Mouse (Mus musculus) thymus, adult 2 months (tissue): ENCODE data around the gene Pnpt1. TPM values are rescaled to one million over a fixed set of nuclear protein-coding genes. Genes with fewer than 3 reads are reported as not detected.

Experiments
- DNase-seq: peaks from one replicate; pipeline ENCODE4 v3.0.0; 2021
- H3K27ac ChIP-seq: fragments of 200-500 bp; 2 replicates; pipeline ENCODE4 v1.5.1; 2012; ENCODE audit warnings: low read length, control low read depth; ENCODE audit not compliant: control insufficient read depth, insufficient read depth
- H3K27me3 ChIP-seq: fragments of 200-500 bp; 2 replicates; pipeline ENCODE4 v1.6.1; 2012; ENCODE audit warnings: mild to moderate bottlenecking, low read length, moderate library complexity, mixed read lengths; ENCODE audit not compliant: control insufficient read depth, insufficient read depth
- H3K36me3 ChIP-seq: fragments of 200-500 bp; 2 replicates; pipeline ENCODE4 v1.6.1; 2012; ENCODE audit warnings: mild to moderate bottlenecking, low read length, moderate library complexity; ENCODE audit not compliant: control insufficient read depth, insufficient read depth
- H3K4me1 ChIP-seq: fragments of 200-500 bp; replicated peaks from 2 replicates; pipeline ENCODE4 v1.6.1; 2012; ENCODE audit warnings: low read length; ENCODE audit not compliant: control insufficient read depth, insufficient read depth
- H3K4me3 ChIP-seq: fragments of 200-500 bp; 2 replicates; pipeline ENCODE4 v1.5.1; 2012; ENCODE audit warnings: mild to moderate bottlenecking, low read length, control low read depth, moderate library complexity; ENCODE audit not compliant: control insufficient read depth, insufficient read depth
- CTCF ChIP-seq: fragments of 200-500 bp; IDR thresholded peaks from 2 replicates; pipeline ENCODE4 v1.5.1; 2012; ENCODE audit warnings: mild to moderate bottlenecking, control low read depth, low read length, moderate library complexity, borderline replicate concordance; ENCODE audit not compliant: control insufficient read depth, poor library complexity, insufficient read depth; ENCODE audit errors: extremely low read depth
- POLR2A ChIP-seq: fragments of 200-500 bp; IDR thresholded peaks from 2 replicates; pipeline ENCODE4 v1.6.1; 2012; ENCODE audit warnings: mild to moderate bottlenecking, low read length, control low read depth, moderate library complexity; ENCODE audit not compliant: control insufficient read depth, poor library complexity, insufficient read depth; ENCODE audit errors: extremely low read depth
- WGBS: fragments of 180-500 bp; shearing (Covaris S2); methylation state at CpG from one replicate; pipeline ENCODE4 v1.1.7; 2018; 5-methylcytosine and 5-hydroxymethylcytosine counted together
- polyA plus RNA-seq: library from polyadenylated mRNA; depleted of rRNA; stranded (reverse); fragments of >200 nt; gene quantifications from 2 replicates; pipeline ENCODE4 v1.2.3, GENCODE M21; 2012; rRNA removed

Gene Pnpt1
- polyA plus RNA-seq, 1 experiment = 12.4 TPM

DNA sequence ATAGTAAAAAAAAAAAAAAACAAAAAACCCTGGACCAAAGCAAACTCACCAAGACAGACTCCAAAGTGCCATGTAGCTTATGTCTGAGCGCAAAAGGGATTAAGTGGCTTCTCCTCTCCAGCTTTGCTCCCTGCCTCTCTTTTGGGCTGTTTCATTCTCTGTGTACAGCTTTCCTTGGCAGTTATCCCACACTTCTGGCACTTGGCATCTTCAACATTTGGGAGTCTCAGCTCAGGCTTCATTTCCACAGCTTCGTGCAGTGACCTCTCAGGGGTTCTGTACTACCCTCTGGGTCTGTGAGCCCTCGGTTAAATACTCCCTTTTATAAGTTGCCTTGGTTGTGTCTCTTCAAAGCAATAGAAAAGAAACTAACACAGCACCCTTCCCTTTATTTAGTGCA is 50.1 kb downstream of the Pnpt1 start:
- DNase-seq = no peak
- TF ChIP-seq CTCF = no peak
- no peak for TF ChIP-seq POLR2A
- no peak overlapping the region for H3K4me3 ChIP-seq
- WGBS = 96% methylated on average over 3 of the region's 3 CpGs
- no peaks in the 10 kb centered on the region for H3K27me3 ChIP-seq
- H3K4me1 ChIP-seq = no peaks in the 10 kb centered on the region; the same call in 1 of the 2 replicates
- H3K27ac ChIP-seq = no peak overlapping the region
- H3K36me3 ChIP-seq = peaks cover 19% of the 10 kb centered on the region

DNA sequence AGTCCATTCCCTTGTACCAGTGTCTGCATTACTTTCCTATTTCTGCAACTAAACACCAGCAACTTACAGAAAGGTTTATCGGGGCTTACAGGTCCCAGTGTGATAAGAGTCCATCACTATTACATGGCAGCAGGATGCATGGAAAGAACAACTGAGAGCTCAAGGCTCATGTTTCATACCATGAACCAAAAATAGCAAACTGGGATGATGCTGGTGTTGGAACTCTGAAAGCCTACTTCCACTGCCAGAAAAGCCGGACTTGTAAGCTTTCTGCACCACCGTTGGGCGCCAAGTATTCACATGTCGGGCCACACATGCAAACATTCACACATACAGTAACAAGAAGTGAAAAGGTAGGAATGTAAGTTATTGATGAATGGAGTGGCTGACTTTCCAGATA is 51.2 kb downstream of the Pnpt1 start:
- Histone ChIP-seq H3K36me3 (peaks cover 29% of the 10 kb centered on the region), H3K4me1 (no peaks in the 10 kb centered on the region; the same call in 1 of the 2 replicates), H3K4me3 (no peak overlapping the region), H3K27ac (no peak overlapping the region), H3K27me3 (no peaks in the 10 kb centered on the region)
- no peak for TF ChIP-seq POLR2A
- no peak for TF ChIP-seq CTCF
- DNase-seq = no peak
- WGBS = 96% methylated on average over 5 of the region's 5 CpGs

- no peaks in the 10 kb centered on the region for H3K4me1 ChIP-seq
- DNase-seq = no peak
- H3K4me3 ChIP-seq = no peak overlapping the region
- no peak overlapping the region for H3K27ac ChIP-seq
- H3K27me3 ChIP-seq = no peaks in the 10 kb centered on the region
- no peak for TF ChIP-seq CTCF
- no peak for TF ChIP-seq POLR2A
- 85% methylated on average over 2 of the region's 2 CpGs for WGBS
- H3K36me3 ChIP-seq = peaks cover 55% of the 10 kb centered on the region
Observed at GRCm38 (mm10) chr11:29188981-29189380, 58.4 kb downstream of the Pnpt1 start.

GRCm38 (mm10) chr11:29203653-29204052 is 73.1 kb downstream of the Pnpt1 start:
- Histone ChIP-seq H3K4me1 (no peaks in the 10 kb centered on the region), H3K36me3 (peaks cover 53% of the 10 kb centered on the region), H3K27me3 (no peaks in the 10 kb centered on the region), H3K4me3 (no peak overlapping the region), H3K27ac (no peak overlapping the region)
- WGBS = 88% methylated on average over 5 of the region's 5 CpGs
- TF ChIP-seq POLR2A (no peak), CTCF (no peak)
- no peak for DNase-seq

GRCm38 (mm10) chr11:29209774-29210173 is 79.2 kb downstream of the Pnpt1 start:
- Histone ChIP-seq H3K27me3 (no peaks in the 10 kb centered on the region), H3K36me3 (peaks cover 51% of the 10 kb centered on the region), H3K4me1 (no peaks in the 10 kb centered on the region), H3K4me3 (no peak overlapping the region), H3K27ac (no peak overlapping the region)
- no peak for DNase-seq
- TF ChIP-seq CTCF (no peak), POLR2A (no peak)
- WGBS = 98% methylated on average over 2 of the region's 2 CpGs

Other genes with a start within 250 kb of the Pnpt1 start
- 15.8 and 17.0 TPM in 2 replicates for gene Ppp4r3b, start 42.1 kb downstream of the Pnpt1 start, polyA plus RNA-seq
- 5.6 and 6.6 TPM in 2 replicates for gene Cfap36, start 116.7 kb downstream of the Pnpt1 start, polyA plus RNA-seq
- 2.3 and 5.1 TPM in 2 replicates for gene Ccdc88a, start 242.9 kb downstream of the Pnpt1 start, polyA plus RNA-seq